Mouse (Mus musculus) olfactory bulb, adult 2 months (tissue): ENCODE measurements around the gene Cnksr1.

Source experiments
- CTCF ChIP-seq: fragments of 200-500 bp; IDR thresholded peaks from 2 replicates; pipeline ENCODE4 v1.5.1; 2012; ENCODE audit warnings: low read depth, mild to moderate bottlenecking, low read length, moderate library complexity; ENCODE audit not compliant: insufficient read depth
- POLR2A ChIP-seq: fragments of 200-500 bp; IDR thresholded peaks from 2 replicates; pipeline ENCODE4 v1.6.1; 2012; ENCODE audit warnings: mild to moderate bottlenecking, low read depth, low read length, moderate library complexity; ENCODE audit not compliant: insufficient read depth

GRCm38 (mm10) chr4:134230431-134230830 is 7.8 kb downstream of the Cnksr1 start:
- TF ChIP-seq CTCF, result no peak
- TF ChIP-seq POLR2A, result no peak
